Comparison of ENCODE assay signal across 8 mouse cellular contexts in genomic region chr4:40851031-40851762, GRCm38 (mm10). TPM values are rescaled to one million over a fixed set of nuclear protein-coding genes. Genes with fewer than 3 reads are reported as not detected.
DNase-seq lines count a peak whose midpoint lies in the region; ATAC-seq lines count a peak whose summit lies in the region.

No protein-coding gene starts in this region.

- H3K9me3 ChIP-seq in hindbrain, embryonic 16.5 days (ENCODE audit: control insufficient read depth, low read length): no peaks in the 10 kb centered on the region
- no peaks in the 10 kb centered on the region for H3K9me3 ChIP-seq in megakaryocyte, embryonic 14.5 days

- H3K9ac ChIP-seq in hindbrain, embryonic 16.5 days (ENCODE audit: low read depth, low read length): no peak overlapping the region

- no peaks in the 10 kb centered on the region for H3K36me3 ChIP-seq in hindbrain, embryonic 16.5 days (ENCODE audit: control insufficient read depth, insufficient read depth, low read length)
- H3K36me3 ChIP-seq in megakaryocyte, embryonic 14.5 days (replicated peaks; ENCODE audit: low read length): peaks cover 54% of the 10 kb centered on the region

- H3K27ac ChIP-seq in hindbrain, embryonic 16.5 days (ENCODE audit: low read depth, low read length): no peak overlapping the region

- H3K4me1 ChIP-seq in hindbrain, embryonic 16.5 days (ENCODE audit: control insufficient read depth, insufficient read depth, low read depth, low read length): peaks cover 28% of the 10 kb centered on the region
- H3K4me1 ChIP-seq in megakaryocyte, embryonic 14.5 days: peaks cover 68% of the 10 kb centered on the region

- no peak overlapping the region; the same call in 1 of the 2 replicates for H3K4me3 ChIP-seq in hindbrain, embryonic 16.5 days (ENCODE audit: low read length)
- peak overlapping the region; percentile 99 for H3K4me3 ChIP-seq in megakaryocyte, embryonic 14.5 days (replicated peaks)

- peak; percentile 91 for DNase-seq in heart, adult 11 months
- DNase-seq in heart, postnatal 36 days: no peak
- peak; percentile 56 for DNase-seq in adipocyte (ENCODE audit: low spot score)
- no peak for DNase-seq in frontal cortex, postnatal 36 days (ENCODE audit: low spot score in 2 of 2)
- no peak for DNase-seq in kidney, adult 18-20 months

- no peak for ATAC-seq in hindbrain, embryonic 16.5 days
- ATAC-seq in cerebellum, adult (ENCODE audit: insufficient number of reproducible peaks, low FRiP score, low TSS enrichment): no peak

- WGBS in hindbrain, embryonic 16.5 days: 76% methylated on average over 6 of the region's 6 CpGs

- H3K27me3 ChIP-seq in hindbrain, embryonic 16.5 days (replicated peaks; ENCODE audit: control insufficient read depth, insufficient read depth, low read length): no peaks in the 10 kb centered on the region
- no peaks in the 10 kb centered on the region for H3K27me3 ChIP-seq in megakaryocyte, embryonic 14.5 days (replicated peaks)

- intact Hi-C loops in heart, postnatal 36 days (cut with DNase I): loop anchor here (5.0 kb wide), 1 partner anchor 96 kb away; the partner anchor contains the start of genes Bag1 and Chmp5

- peak overlapping the region; percentile 82 for H3K4me2 ChIP-seq in hindbrain, embryonic 16.5 days (ENCODE audit: low read length)

RNA-seq across cellular contexts. Expression of gene B4galt1, which starts 2.6 kb away (rescaled TPM):
- total RNA-seq in heart, postnatal 36 days (2021): 10 to 100 TPM; 62.1 to 69.1 TPM
- 6.6 and 9.3 TPM in 2 replicates for polyA plus RNA-seq in hindbrain, embryonic 16.5 days (2015; fragmentation: Nextera tagmentation; extraction: Ambion mirVana)
- polyA plus RNA-seq in megakaryocyte, embryonic 14.5 days (2012; ENCODE audit: insufficient read depth, low replicate concordance): 43.8 and 101 TPM in 2 replicates

Comparison
In these comparisons a context has a peak if more than half of its experiments do, and no peak if none do; other contexts are left out.
1. DNase-seq: peak in heart, adult 11 months (single experiment) and adipocyte (single experiment); none in heart, postnatal 36 days (0 of 2), frontal cortex, postnatal 36 days (0 of 2) and kidney, adult 18-20 months (single experiment).